Mouse (Mus musculus): Measurements from ENCODE around the gene Gm3127.
"Not testable (repeated sequence)": the region's sequence is repeated elsewhere in the genome, so short reads cannot be mapped to it uniquely, and the experiment has no call there.

The Gm3127 gene

DNA sequence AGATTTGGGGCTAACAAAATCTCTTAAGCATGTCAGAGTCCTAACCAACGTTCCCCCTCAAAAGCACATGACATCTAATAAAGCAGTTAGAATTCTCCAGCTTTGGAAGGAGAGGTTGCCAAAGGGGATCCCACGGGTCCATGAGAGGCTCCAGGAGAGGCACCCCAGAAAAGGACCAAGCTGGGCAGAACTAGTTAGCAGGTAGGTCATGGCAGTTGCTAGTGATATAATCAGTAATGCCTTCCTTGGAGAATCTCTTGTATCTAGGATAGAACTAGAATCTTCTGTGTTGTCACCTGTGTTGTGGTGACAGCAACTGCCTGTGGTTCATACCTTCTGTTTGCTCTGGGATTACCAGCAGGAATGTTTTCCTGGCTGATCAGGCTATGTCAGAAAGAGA, at the start of gene Gm3127:
Gene Gm3127, plus strand, starts transcription at position 301 of the 400 bp plus-strand sequence.
- DNase-seq (ENCODE audit: low spot score in 2 of 2), result not testable (repeated sequence)

DNA sequence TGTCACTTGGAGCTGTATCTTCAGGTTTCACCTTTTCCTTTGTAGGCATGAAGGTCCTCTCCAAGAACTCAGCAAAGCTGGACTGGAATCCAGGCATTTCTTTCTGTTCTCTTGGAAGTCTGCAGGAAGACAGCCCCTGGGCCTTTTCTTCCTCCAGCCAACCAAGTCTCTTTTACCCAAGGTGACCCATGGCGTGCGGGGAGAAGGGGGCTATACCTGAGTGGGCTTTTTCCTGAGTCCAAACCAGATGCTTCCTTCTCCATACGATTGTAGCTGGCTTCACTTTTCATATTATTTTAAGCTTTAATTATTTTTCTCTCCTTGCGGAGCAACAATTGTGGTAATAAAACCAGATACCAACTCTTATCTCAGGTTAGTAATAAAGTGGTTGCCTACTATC, 23.2 kb upstream of the Gm3127 start:
- not testable (repeated sequence) for DNase-seq (ENCODE audit: low spot score in 2 of 2)

DNA sequence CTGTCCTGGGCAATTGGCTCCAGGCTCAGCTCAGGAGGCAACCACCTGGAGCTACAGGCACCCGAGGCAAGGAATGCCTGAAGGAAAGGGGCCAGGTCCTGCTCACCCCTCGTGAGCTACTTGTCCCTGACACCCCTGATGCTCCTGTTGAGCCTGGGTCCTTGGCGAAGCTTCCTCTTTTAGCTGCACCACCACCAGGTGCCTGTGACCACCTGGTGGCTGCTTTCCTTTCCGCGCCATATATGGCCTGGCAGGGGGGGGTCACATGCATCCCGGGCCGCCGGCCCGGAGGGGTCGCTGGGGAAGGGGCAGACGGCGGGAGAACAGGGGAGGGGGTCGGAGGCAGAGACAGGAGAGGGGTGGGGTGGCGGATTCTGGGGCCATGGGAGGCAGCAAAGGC, 17.2 kb downstream of the Gm3127 start:
- DNase-seq (ENCODE audit: low spot score in 2 of 2), result not testable (repeated sequence)

DNA sequence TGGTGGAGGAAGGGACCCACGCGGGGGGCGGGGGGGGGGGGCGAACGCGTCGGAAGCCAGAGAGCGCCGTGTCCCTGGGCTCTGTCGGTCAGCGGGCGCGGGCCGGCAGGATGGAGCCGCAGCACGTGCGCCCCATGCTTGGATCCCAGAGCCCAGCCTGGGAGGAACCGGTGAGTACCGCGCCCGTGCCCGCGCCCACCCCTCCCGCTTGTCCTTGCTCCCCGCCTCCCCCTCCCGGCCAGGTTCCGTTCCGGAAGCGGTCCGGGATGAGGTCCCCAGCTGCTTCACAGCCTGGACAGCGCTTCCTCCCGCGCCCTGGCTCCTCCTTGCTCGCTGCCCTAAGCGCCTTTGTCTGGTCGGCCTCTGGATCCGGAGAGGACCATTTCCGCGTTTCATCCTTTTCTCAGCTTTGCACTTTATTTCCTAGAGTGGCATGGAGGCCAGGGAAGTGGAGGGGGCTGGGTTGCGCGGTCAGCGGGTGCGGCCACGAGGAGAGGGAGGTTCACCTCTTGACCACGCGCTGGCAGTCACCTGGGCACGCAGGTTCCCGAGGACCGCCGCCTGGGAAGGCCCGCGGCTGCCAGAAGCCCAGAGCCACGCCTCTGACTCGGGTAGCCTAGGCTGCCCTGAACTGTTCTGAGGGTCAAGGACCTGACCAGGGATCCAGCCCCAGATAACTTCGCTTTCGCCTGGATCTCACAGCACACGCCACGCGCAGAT, 17.8 kb downstream of the Gm3127 start, which contains the start of gene Gm2974:
Gene Gm2974, plus strand, starts transcription at position 86 of the 720 bp plus-strand sequence.
- peak in 1 of 2 experiments; percentile 0 for DNase-seq (ENCODE audit: low spot score in 2 of 2)

DNA sequence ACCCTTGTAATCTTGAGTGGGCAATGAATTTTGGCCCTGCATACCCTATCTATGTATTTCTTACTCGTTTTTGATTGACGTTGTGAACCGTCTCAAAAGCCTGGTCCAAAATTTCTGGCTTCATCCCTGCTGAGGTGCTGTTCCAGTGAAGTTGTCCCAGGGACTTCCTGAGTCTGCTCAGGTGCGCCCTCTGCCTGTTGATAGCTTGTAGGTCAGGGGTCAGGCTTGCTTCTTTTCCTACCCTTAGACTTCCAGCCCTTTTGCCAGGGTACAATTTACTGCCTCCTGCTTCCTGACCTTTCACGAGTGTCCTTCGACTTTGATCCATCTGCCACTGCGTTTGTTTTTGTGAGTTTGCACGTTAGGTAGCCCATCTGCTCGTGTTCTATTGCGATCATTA, 18.5 kb downstream of the Gm3127 start:
- DNase-seq (ENCODE audit: low spot score in 2 of 2), result not testable (repeated sequence)
